Mouse (Mus musculus): ENCODE data around the gene Lrrc47. TPM values are rescaled to one million over a fixed set of nuclear protein-coding genes. Genes with fewer than 3 reads are reported as not detected.
A peak's percentile ranks its signal among the peaks of the same experiment; 100 is the strongest.

Gene Lrrc47
- polyA plus RNA-seq (2014; fragmentation: Nextera tagmentation; extraction: Ambion mirVana) = 10.4 and 12.0 TPM in 2 replicates

GRCm38 (mm10) chr4:154011646-154012089, at the start of gene Lrrc47:
Lrrc47 (plus strand) TSS chr4:154011731.
- H3K27ac ChIP-seq (ENCODE audit: low read length) = no peak within 1 kb of the TSS; the same call in 1 of the 2 replicates
- peaks cover 22% of the 10 kb centered on the region; the same call in 1 of the 2 replicates for H3K36me3 ChIP-seq (ENCODE audit: control insufficient read depth, insufficient read depth, low read length)
- H3K4me1 ChIP-seq (ENCODE audit: control insufficient read depth, insufficient read depth, low read length) = peaks cover 14% of the 10 kb centered on the region
- under 1% methylated on average over 59 of the region's 59 CpGs for WGBS
- H3K4me3 ChIP-seq (ENCODE audit: low read depth, low read length) = peak within 1 kb of the TSS; percentile 96
- H3K27me3 ChIP-seq (ENCODE audit: control insufficient read depth, insufficient read depth, low read length) = no peaks in the 10 kb centered on the region
- H3K9ac ChIP-seq (replicated peaks; ENCODE audit: low read depth, low read length) = peak within 1 kb of the TSS; percentile 95
- peak within 1 kb of the TSS; percentile 95 for H3K4me2 ChIP-seq (replicated peaks; ENCODE audit: low read depth, low read length)
- no peaks in the 10 kb centered on the region for H3K9me3 ChIP-seq (ENCODE audit: control insufficient read depth, low read depth, low read length)
- peak; percentile 91 for ATAC-seq (ENCODE audit: insufficient number of reproducible peaks, insufficient read depth, low FRiP score, low read depth)

- Histone ChIP-seq H3K4me3 (ENCODE audit: low read depth, low read length) (no peak overlapping the region), H3K4me1 (ENCODE audit: control insufficient read depth, insufficient read depth, low read length) (peaks cover 10% of the 10 kb centered on the region; the same call in 1 of the 2 replicates), H3K36me3 (ENCODE audit: control insufficient read depth, insufficient read depth, low read length) (peaks cover 50% of the 10 kb centered on the region), H3K9ac (replicated peaks; ENCODE audit: low read depth, low read length) (no peak overlapping the region), H3K9me3 (ENCODE audit: control insufficient read depth, low read depth, low read length) (no peaks in the 10 kb centered on the region), H3K4me2 (replicated peaks; ENCODE audit: low read depth, low read length) (no peak overlapping the region), H3K27ac (ENCODE audit: low read length) (no peak overlapping the region), H3K27me3 (ENCODE audit: control insufficient read depth, insufficient read depth, low read length) (no peaks in the 10 kb centered on the region)
- whole genome bisulfite sequencing = 81% methylated on average over 7 of the region's 7 CpGs
- no peak for ATAC-seq (ENCODE audit: insufficient number of reproducible peaks, insufficient read depth, low FRiP score, low read depth)
Observed at GRCm38 (mm10) chr4:153962631-153963030, 48.9 kb upstream of the Lrrc47 start.

- 86% methylated on average over 5 of the region's 5 CpGs for WGBS
- Histone ChIP-seq H3K4me1 (ENCODE audit: control insufficient read depth, insufficient read depth, low read length) (no peaks in the 10 kb centered on the region), H3K36me3 (ENCODE audit: control insufficient read depth, insufficient read depth, low read length) (peaks cover 52% of the 10 kb centered on the region), H3K4me2 (replicated peaks; ENCODE audit: low read depth, low read length) (no peak overlapping the region), H3K9ac (replicated peaks; ENCODE audit: low read depth, low read length) (no peak overlapping the region), H3K9me3 (ENCODE audit: control insufficient read depth, low read depth, low read length) (no peaks in the 10 kb centered on the region), H3K27ac (ENCODE audit: low read length) (no peak overlapping the region), H3K27me3 (ENCODE audit: control insufficient read depth, insufficient read depth, low read length) (no peaks in the 10 kb centered on the region), H3K4me3 (ENCODE audit: low read depth, low read length) (no peak overlapping the region)
- ATAC-seq (ENCODE audit: insufficient number of reproducible peaks, insufficient read depth, low FRiP score, low read depth) = no peak
Observed at GRCm38 (mm10) chr4:153966651-153967050, 44.9 kb upstream of the Lrrc47 start.

GRCm38 (mm10) chr4:153967556-153967955, 44.0 kb upstream of the Lrrc47 start:
- no peaks in the 10 kb centered on the region for H3K9me3 ChIP-seq (ENCODE audit: control insufficient read depth, low read depth, low read length)
- no peak overlapping the region for H3K9ac ChIP-seq (replicated peaks; ENCODE audit: low read depth, low read length)
- H3K4me3 ChIP-seq (ENCODE audit: low read depth, low read length) = no peak overlapping the region
- H3K4me1 ChIP-seq (ENCODE audit: control insufficient read depth, insufficient read depth, low read length) = no peaks in the 10 kb centered on the region
- no peak overlapping the region for H3K4me2 ChIP-seq (replicated peaks; ENCODE audit: low read depth, low read length)
- no peaks in the 10 kb centered on the region for H3K27me3 ChIP-seq (ENCODE audit: control insufficient read depth, insufficient read depth, low read length)
- 97% methylated on average over 2 of the region's 2 CpGs for WGBS
- ATAC-seq (ENCODE audit: insufficient number of reproducible peaks, insufficient read depth, low FRiP score, low read depth) = no peak
- peaks cover 49% of the 10 kb centered on the region for H3K36me3 ChIP-seq (ENCODE audit: control insufficient read depth, insufficient read depth, low read length)
- no peak overlapping the region for H3K27ac ChIP-seq (ENCODE audit: low read length)

- Histone ChIP-seq H3K27me3 (ENCODE audit: control insufficient read depth, insufficient read depth, low read length) (no peaks in the 10 kb centered on the region), H3K9ac (replicated peaks; ENCODE audit: low read depth, low read length) (no peak overlapping the region), H3K4me3 (ENCODE audit: low read depth, low read length) (no peak overlapping the region), H3K36me3 (ENCODE audit: control insufficient read depth, insufficient read depth, low read length) (peaks cover 46% of the 10 kb centered on the region), H3K4me1 (ENCODE audit: control insufficient read depth, insufficient read depth, low read length) (no peaks in the 10 kb centered on the region), H3K9me3 (ENCODE audit: control insufficient read depth, low read depth, low read length) (no peaks in the 10 kb centered on the region), H3K27ac (ENCODE audit: low read length) (no peak overlapping the region), H3K4me2 (replicated peaks; ENCODE audit: low read depth, low read length) (no peak overlapping the region)
- ATAC-seq (ENCODE audit: insufficient number of reproducible peaks, insufficient read depth, low FRiP score, low read depth) = no peak
- 80% methylated on average over 2 of the region's 2 CpGs for WGBS
Observed at GRCm38 (mm10) chr4:153968063-153968462, 43.5 kb upstream of the Lrrc47 start.

GRCm38 (mm10) chr4:153974431-153975291, 36.9 kb upstream of the Lrrc47 start, which contains the start of the genes Dffb and Cep104:
Dffb (minus strand) TSS chr4:153975126.
Cep104 (plus strand) TSS chr4:153975194.
- peak; percentile 98 for ATAC-seq (ENCODE audit: insufficient number of reproducible peaks, insufficient read depth, low FRiP score, low read depth)
- Histone ChIP-seq H3K27ac (ENCODE audit: low read length) (peak within 1 kb of the TSS; percentile 21; the same call in 1 of the 2 replicates), H3K4me3 (ENCODE audit: low read depth, low read length) (peak within 1 kb of the TSS; percentile 95), H3K9me3 (ENCODE audit: control insufficient read depth, low read depth, low read length) (no peaks in the 10 kb centered on the region), H3K9ac (replicated peaks; ENCODE audit: low read depth, low read length) (peak within 1 kb of the TSS; percentile 77), H3K36me3 (ENCODE audit: control insufficient read depth, insufficient read depth, low read length) (peaks cover 18% of the 10 kb centered on the region), H3K4me2 (replicated peaks; ENCODE audit: low read depth, low read length) (peak within 1 kb of the TSS; percentile 88), H3K27me3 (ENCODE audit: control insufficient read depth, insufficient read depth, low read length) (no peaks in the 10 kb centered on the region), H3K4me1 (ENCODE audit: control insufficient read depth, insufficient read depth, low read length) (peaks cover 10% of the 10 kb centered on the region)
- WGBS = under 1% methylated on average over 68 of the region's 68 CpGs

- Histone ChIP-seq H3K4me1 (ENCODE audit: control insufficient read depth, insufficient read depth, low read length) (peaks cover 10% of the 10 kb centered on the region), H3K27me3 (ENCODE audit: control insufficient read depth, insufficient read depth, low read length) (no peaks in the 10 kb centered on the region), H3K4me2 (replicated peaks; ENCODE audit: low read depth, low read length) (peak overlapping the region; percentile 88), H3K4me3 (ENCODE audit: low read depth, low read length) (peak overlapping the region; percentile 95), H3K27ac (ENCODE audit: low read length) (peak overlapping the region; percentile 21; the same call in 1 of the 2 replicates), H3K9me3 (ENCODE audit: control insufficient read depth, low read depth, low read length) (no peaks in the 10 kb centered on the region), H3K36me3 (ENCODE audit: control insufficient read depth, insufficient read depth, low read length) (peaks cover 17% of the 10 kb centered on the region), H3K9ac (replicated peaks; ENCODE audit: low read depth, low read length) (peak overlapping the region; percentile 77)
- peak; percentile 47 for ATAC-seq (ENCODE audit: insufficient number of reproducible peaks, insufficient read depth, low FRiP score, low read depth)
- under 1% methylated on average over 32 of the region's 33 CpGs for WGBS
Observed at GRCm38 (mm10) chr4:153975292-153975662, 36.3 kb upstream of the Lrrc47 start.

- no peak for ATAC-seq (ENCODE audit: insufficient number of reproducible peaks, insufficient read depth, low FRiP score, low read depth)
Observed at GRCm38 (mm10) chr4:153975768-153976167, 35.8 kb upstream of the Lrrc47 start.

More at GRCm38 (mm10) chr4:153975768-153976167, 35.8 kb upstream of the Lrrc47 start:
- H3K27ac ChIP-seq (ENCODE audit: low read length) = no peak overlapping the region
- no peaks in the 10 kb centered on the region for H3K9me3 ChIP-seq (ENCODE audit: control insufficient read depth, low read depth, low read length)
- no peaks in the 10 kb centered on the region for H3K27me3 ChIP-seq (ENCODE audit: control insufficient read depth, insufficient read depth, low read length)
- peak overlapping the region; percentile 88 for H3K4me2 ChIP-seq (replicated peaks; ENCODE audit: low read depth, low read length)
- H3K9ac ChIP-seq (replicated peaks; ENCODE audit: low read depth, low read length) = peak overlapping the region; percentile 77
- WGBS = 37% methylated on average over 6 of the region's 6 CpGs
- H3K4me1 ChIP-seq (ENCODE audit: control insufficient read depth, insufficient read depth, low read length) = peaks cover 10% of the 10 kb centered on the region
- peak overlapping the region; percentile 95 for H3K4me3 ChIP-seq (ENCODE audit: low read depth, low read length)
- H3K36me3 ChIP-seq (ENCODE audit: control insufficient read depth, insufficient read depth, low read length) = peaks cover 13% of the 10 kb centered on the region

Data from stomach, embryonic 14.5 days (tissue).